Mouse (Mus musculus): ENCODE measurements at regions not wholly inside any gene's neighbourhood (a gene's known extent, or its start where the extent isn't known, plus 50 kb on each side); places are given as distances from the start of the nearest gene placed in this dataset.

- DNase-seq (ENCODE audit: low spot score): no peak
Observed at GRCm38 (mm10) chr3:102311482-102312225, 107.2 kb upstream of the Vangl1 start.

DNA sequence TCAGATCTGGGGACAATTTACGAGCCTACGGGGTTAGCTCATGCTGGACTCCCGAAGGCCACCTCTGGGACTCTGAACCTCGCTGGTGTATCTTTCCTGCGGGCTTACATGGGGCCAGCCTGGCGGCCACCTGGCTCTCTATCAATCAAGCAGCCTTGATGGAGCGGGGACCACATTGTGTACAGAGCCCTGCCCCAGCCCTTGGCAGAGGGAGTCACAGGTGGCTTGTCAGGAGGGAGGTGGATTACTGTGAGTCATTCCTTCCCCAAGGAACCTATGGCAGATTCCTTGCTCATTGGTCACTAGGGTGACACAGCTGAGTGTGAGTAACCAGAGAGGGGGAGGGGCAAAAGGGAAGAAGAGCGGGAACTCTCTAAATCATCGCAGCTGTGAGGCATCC, 105.8 kb upstream of the Vangl1 start:
- DNase-seq (ENCODE audit: low spot score): peak; percentile 32

DNA sequence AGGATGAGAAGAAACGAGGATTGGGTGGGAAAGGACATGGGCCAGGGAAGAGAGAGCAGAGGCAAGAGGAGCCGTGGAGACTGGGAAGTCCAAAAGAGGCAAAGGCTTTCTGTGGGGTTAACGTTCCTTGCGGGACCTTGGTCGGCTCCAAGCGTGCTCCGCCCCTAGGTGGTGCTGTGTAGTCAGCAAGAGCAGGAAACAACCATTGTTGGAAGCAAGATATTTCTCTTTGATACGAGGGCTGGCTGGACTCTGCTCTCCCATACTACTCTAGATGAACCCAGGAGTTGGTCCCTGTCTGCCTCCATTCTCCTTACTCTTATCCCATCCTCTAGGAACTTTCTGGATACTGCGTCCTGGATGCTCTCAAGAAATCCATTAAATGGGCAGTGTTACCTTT, 105.3 kb upstream of the Vangl1 start:
- DNase-seq (ENCODE audit: low spot score): peak; percentile 78

- DNase-seq (ENCODE audit: low spot score): no peak
Observed at GRCm38 (mm10) chr3:102307656-102308055, 103.2 kb upstream of the Vangl1 start.

- DNase-seq (ENCODE audit: low spot score): no peak
Observed at GRCm38 (mm10) chr3:102292385-102292784, 87.9 kb upstream of the Vangl1 start.

- DNase-seq (ENCODE audit: low spot score): no peak
Observed at GRCm38 (mm10) chr3:102281983-102282382, 77.5 kb upstream of the Vangl1 start.

- no peak for DNase-seq (ENCODE audit: low spot score)
Observed at GRCm38 (mm10) chr3:102276758-102277157, 72.3 kb upstream of the Vangl1 start.

DNA sequence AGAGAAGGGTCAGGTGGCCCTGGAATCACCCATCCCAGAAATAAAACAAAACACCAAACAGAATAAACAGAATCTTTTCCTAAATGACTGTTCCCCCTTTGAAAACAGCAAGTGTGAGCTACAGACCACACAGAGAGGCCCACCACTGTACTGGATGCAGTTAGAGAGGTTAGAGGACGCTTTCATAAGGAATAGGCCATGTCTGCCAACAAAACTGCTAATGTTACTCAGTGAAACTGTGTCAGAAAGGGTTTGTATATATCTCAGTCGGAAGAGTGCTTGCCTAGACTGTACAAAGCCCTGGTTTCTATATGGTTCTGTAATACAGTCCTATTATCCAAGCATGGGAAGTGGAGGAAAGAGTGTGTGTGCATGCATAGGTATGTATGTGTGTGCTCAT, 71.8 kb upstream of the Vangl1 start:
- no peak for DNase-seq (ENCODE audit: low spot score)

DNA sequence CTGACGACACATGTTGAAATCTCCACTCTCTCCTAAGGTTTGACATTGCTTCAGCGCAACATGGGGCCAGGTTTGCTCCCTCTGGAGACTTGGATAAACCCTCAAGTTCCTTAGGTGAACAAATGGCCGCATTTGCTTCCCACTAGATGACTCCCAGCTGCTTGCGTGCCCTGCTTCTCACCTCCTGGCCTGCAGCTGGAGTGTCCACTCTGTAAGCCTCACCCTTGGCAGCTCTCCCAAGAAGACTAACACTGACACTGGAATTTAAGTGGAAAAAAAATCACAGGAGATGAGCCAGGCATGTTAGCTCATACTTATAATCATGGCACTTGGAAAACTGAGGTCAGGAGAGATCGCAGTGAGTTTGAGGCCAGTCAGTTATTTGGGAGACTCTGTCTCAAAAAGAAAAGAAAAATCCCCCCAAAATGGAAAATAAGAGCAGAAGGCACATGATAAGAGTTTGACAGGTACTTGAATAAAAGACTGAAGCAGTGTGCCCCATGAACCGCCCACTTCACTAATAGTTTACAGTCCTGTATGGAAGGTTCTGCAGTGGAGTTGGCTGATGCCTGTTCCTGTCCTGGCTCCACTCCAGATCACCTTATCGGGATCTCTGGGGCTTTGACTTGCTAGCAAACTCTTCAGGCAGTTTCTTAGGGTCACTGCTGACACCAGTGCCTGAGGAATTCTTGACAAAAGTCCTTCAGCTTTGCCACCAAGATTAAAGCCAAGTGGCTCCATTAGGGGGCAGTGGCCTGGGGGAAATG, 70.9 kb upstream of the Vangl1 start:
- DNase-seq (ENCODE audit: low spot score): no peak

DNA sequence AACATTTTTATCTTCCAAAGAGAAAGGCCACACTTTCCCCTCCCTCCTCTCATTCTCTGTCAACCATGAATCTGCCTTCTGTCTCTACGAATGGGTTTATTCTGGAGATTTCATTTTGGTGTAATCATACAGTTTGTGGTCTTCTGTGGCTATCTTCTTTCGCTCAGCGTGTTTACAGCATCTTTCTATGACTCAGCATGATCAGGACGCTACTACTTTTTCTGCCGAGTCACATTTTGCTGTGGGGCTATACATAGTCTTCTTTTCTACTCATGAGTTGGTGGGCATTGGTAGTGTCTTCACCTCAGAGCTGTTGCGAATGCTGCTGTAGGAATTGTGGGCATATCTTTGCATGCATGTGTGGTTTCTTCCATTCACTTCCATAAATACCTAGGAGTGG, 66.3 kb upstream of the Vangl1 start:
- DNase-seq (ENCODE audit: low spot score): no peak

DNA sequence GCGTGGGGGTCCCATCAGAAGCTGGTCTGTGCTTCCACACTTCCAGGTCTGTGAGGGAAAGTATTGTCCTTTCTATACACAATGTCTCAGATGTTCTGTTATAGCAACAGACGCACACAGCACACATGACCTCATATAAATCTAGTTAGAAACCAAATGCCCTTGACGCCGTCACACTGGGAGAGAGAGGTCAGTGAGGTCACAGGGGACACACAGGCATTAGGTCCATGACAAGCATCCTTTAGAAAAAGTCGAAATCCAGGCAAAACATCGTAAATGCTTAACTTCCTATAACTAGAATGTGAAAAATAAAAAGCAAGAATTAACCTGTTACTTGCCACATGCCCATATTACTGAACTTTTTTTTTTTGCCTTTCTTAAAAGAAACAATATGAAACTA, 65.8 kb upstream of the Vangl1 start:
- DNase-seq (ENCODE audit: low spot score): peak; percentile 46

GRCm38 (mm10) chr3:102266136-102266535, 61.6 kb upstream of the Vangl1 start:
- DNase-seq (ENCODE audit: low spot score): no peak

GRCm38 (mm10) chr3:102265146-102265545, 60.7 kb upstream of the Vangl1 start:
- no peak for DNase-seq (ENCODE audit: low spot score)

DNA sequence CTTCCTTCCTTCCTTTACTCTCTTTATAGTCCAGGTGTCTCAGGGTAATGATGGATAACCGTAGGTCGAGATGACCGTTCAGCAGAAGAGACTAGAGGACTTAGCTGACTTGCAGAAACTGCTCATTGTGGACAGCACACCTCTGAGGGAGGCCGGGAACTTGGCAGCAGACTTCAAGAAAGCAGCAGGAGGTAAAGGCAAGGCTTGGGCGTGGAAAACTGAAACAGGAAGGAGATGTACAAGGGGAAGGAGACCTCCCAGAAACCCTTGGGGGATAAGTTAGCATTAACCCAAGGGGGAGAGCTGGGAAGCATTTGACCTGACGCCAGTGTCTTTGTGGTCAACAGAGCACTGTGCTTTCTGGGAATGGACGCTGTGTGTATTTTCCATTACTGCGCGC, 58.8 kb upstream of the Vangl1 start:
- no peak for DNase-seq (ENCODE audit: low spot score)

GRCm38 (mm10) chr3:102262665-102263064, 58.2 kb upstream of the Vangl1 start:
- DNase-seq (ENCODE audit: low spot score): no peak

DNA sequence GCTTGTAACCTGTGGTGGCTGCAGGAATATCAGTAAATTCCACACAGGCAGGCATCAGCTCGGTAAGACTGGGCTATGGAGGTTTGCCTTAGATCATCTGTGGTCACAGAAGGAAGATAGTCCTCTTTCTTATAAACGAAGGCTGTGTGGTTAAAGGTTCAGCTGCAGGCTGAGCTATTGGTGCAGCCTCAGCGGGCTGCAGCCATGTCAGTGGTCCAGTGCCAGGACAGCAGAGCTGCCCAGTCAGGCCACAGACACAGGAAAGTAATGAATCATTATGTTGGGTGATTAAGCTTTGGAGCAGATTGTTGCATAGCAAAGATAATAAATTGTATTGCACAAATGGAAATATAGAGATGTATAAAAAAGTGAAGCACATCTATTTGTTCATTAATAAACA, 57.0 kb upstream of the Vangl1 start:
- no peak for DNase-seq (ENCODE audit: low spot score)
